Mouse (Mus musculus) midbrain, postnatal 0 days (tissue): ENCODE measurements around the gene Napa. TPM values are rescaled to one million over a fixed set of nuclear protein-coding genes. Genes with fewer than 3 reads are reported as not detected.

Experiments
- ATAC-seq: fragments of 200-750 bp; cut with Nextera tagmentation; 2 replicates; pipeline ENCODE4 v1.8.0; 2017; ENCODE audit warnings: moderate number of reproducible peaks, mild to moderate bottlenecking, moderate TSS enrichment, moderate library complexity; ENCODE audit not compliant: low FRiP score
- DNase-seq: peaks from one replicate; pipeline ENCODE4 v3.0.0-alpha.2; 2015; ENCODE audit warnings: low spot score
- H3K27ac ChIP-seq: fragments of 300-500 bp; sonication (generic); 2 replicates; pipeline ENCODE4 v1.5.1; 2014; ENCODE audit warnings: low read depth, mild to moderate bottlenecking, low read length, mixed read lengths
- H3K27me3 ChIP-seq: fragments of 300-500 bp; sonication (generic); 2 replicates; pipeline ENCODE4 v1.6.1; 2014; ENCODE audit warnings: low read length, control low read depth, mixed read lengths; ENCODE audit not compliant: insufficient read depth
- H3K36me3 ChIP-seq: fragments of 300-500 bp; sonication (generic); 2 replicates; pipeline ENCODE4 v1.6.1; 2014; ENCODE audit warnings: low read length, control low read depth, mixed read lengths; ENCODE audit not compliant: insufficient read depth
- H3K4me1 ChIP-seq: fragments of 300-500 bp; sonication (generic); 2 replicates; pipeline ENCODE4 v1.6.1; 2014; ENCODE audit warnings: mild to moderate bottlenecking, control low read depth, antibody characterized with exemption, low read length, mixed read lengths; ENCODE audit not compliant: insufficient read depth
- H3K4me2 ChIP-seq: fragments of 300-500 bp; sonication (generic); 2 replicates; pipeline ENCODE4 v1.6.1; 2014; ENCODE audit warnings: low read depth, mild to moderate bottlenecking, low read length, mixed read lengths; ENCODE audit not compliant: poor library complexity, severe bottlenecking
- H3K4me3 ChIP-seq: fragments of 300-500 bp; sonication (generic); 2 replicates; pipeline ENCODE4 v1.5.1; 2014; ENCODE audit warnings: low read depth, mild to moderate bottlenecking, low read length, moderate library complexity
- H3K9ac ChIP-seq: fragments of 300-500 bp; sonication (generic); replicated peaks from 2 replicates; pipeline ENCODE4 v1.6.1; 2014; ENCODE audit warnings: mild to moderate bottlenecking, low read length, moderate library complexity, mixed read lengths; ENCODE audit not compliant: poor library complexity, severe bottlenecking
- H3K9me3 ChIP-seq: fragments of 300-500 bp; sonication (generic); 2 replicates; pipeline ENCODE4 v1.6.1; 2016; ENCODE audit warnings: low read length, control low read depth
- CTCF ChIP-seq: IDR thresholded peaks from 2 replicates; pipeline ENCODE4 v1.5.1; 2016; ENCODE audit warnings: antibody characterized with exemption, mild to moderate bottlenecking
- WGBS: fragments of 180-500 bp; shearing (Covaris S2); extraction: QIAGEN DNeasy Blood & Tissue Kit; methylation state at CpG from one replicate; pipeline ENCODE4 v1.1.7; 2014; 5-methylcytosine and 5-hydroxymethylcytosine counted together
- polyA plus RNA-seq: library from polyadenylated mRNA; unstranded; fragments of >200 nt; fragmentation: Nextera tagmentation; extraction: Ambion mirVana; gene quantifications from 2 replicates; pipeline ENCODE4 v1.2.1, GENCODE M21; 2015
- total RNA-seq: library from RNA; depleted of rRNA; stranded (reverse); fragments of >200 nt; gene quantifications from 2 replicates; pipeline ENCODE4 v1.2.3, GENCODE M21; 2014

The Napa gene
- total and polyA plus RNA-seq, 2 experiments from 2014 or later = 236 to 403 TPM

- H3K9me3 ChIP-seq = no peaks in the 10 kb centered on the region
- no peak overlapping the region for H3K4me2 ChIP-seq
- TF ChIP-seq CTCF = no peak
- peaks cover 14% of the 10 kb centered on the region for H3K36me3 ChIP-seq
- H3K27me3 ChIP-seq = no peaks in the 10 kb centered on the region
- no peaks in the 10 kb centered on the region for H3K4me1 ChIP-seq
- no peak for DNase-seq
- ATAC-seq = no peak
- no peak overlapping the region for H3K9ac ChIP-seq
- WGBS = 43% methylated on average over 25 of the region's 27 CpGs
- H3K27ac ChIP-seq = no peak overlapping the region
- H3K4me3 ChIP-seq = no peak overlapping the region
Measured at GRCm38 (mm10) chr7:16146489-16147410, 48.5 kb downstream of the Napa start.

DNA sequence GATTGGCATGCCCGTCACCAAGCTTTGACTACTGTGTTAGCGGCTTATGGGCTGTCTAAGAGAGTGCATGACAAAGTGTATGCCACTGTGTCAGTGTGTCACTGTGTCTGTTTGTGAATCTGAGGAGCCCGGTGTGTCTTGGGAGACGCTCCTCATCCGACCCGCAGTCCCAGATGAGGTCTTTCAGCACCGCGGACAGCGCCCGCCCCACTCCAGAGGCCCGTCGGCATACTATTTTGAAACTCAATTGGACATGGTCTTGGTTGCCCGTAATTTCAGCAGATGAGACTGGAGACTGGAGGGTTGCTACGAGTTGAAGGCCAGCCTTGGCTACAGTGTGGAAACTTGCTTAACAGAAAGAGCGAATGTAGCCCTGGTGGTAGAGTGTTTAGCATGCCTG lies 49.4 kb downstream of the Napa start:
- WGBS = 22% methylated on average over 15 of the region's 15 CpGs
- H3K9me3 ChIP-seq = no peaks in the 10 kb centered on the region
- H3K4me1 ChIP-seq = no peaks in the 10 kb centered on the region
- ATAC-seq (no peak), DNase-seq (no peak)
- H3K27ac ChIP-seq = no peak overlapping the region
- no peak overlapping the region for H3K4me3 ChIP-seq
- no peak for TF ChIP-seq CTCF
- H3K4me2 ChIP-seq = no peak overlapping the region
- no peaks in the 10 kb centered on the region for H3K27me3 ChIP-seq
- no peak overlapping the region for H3K9ac ChIP-seq
- H3K36me3 ChIP-seq = peaks cover 19% of the 10 kb centered on the region

DNA sequence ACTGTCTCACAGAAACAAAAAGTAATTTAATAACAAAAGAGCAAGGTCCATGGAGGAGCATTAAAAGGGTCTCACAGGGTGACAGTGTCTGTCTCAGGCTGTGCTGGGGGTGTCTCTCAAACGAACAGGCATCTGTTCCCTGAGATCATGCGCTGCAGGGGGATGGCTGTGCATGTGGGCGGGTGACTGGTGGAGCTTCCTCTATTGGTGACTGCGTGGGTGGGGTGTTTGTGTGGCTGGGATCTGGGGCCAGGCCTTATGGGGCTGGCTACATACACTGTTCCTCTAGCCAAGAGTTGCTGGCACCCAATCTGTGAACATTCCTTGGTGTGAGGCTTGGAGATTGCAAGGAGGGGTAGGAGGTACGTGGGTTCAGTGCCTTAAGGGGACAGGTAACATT lies 51.0 kb downstream of the Napa start:
- H3K9me3 ChIP-seq = no peaks in the 10 kb centered on the region
- no peaks in the 10 kb centered on the region for H3K27me3 ChIP-seq
- no peak overlapping the region for H3K27ac ChIP-seq
- H3K4me1 ChIP-seq = no peaks in the 10 kb centered on the region
- ATAC-seq (no peak), DNase-seq (no peak)
- no peak overlapping the region for H3K9ac ChIP-seq
- no peak overlapping the region for H3K4me3 ChIP-seq
- no peak overlapping the region for H3K4me2 ChIP-seq
- WGBS = 61% methylated on average over 5 of the region's 5 CpGs
- H3K36me3 ChIP-seq = peaks cover 19% of the 10 kb centered on the region
- no peak for TF ChIP-seq CTCF

DNA sequence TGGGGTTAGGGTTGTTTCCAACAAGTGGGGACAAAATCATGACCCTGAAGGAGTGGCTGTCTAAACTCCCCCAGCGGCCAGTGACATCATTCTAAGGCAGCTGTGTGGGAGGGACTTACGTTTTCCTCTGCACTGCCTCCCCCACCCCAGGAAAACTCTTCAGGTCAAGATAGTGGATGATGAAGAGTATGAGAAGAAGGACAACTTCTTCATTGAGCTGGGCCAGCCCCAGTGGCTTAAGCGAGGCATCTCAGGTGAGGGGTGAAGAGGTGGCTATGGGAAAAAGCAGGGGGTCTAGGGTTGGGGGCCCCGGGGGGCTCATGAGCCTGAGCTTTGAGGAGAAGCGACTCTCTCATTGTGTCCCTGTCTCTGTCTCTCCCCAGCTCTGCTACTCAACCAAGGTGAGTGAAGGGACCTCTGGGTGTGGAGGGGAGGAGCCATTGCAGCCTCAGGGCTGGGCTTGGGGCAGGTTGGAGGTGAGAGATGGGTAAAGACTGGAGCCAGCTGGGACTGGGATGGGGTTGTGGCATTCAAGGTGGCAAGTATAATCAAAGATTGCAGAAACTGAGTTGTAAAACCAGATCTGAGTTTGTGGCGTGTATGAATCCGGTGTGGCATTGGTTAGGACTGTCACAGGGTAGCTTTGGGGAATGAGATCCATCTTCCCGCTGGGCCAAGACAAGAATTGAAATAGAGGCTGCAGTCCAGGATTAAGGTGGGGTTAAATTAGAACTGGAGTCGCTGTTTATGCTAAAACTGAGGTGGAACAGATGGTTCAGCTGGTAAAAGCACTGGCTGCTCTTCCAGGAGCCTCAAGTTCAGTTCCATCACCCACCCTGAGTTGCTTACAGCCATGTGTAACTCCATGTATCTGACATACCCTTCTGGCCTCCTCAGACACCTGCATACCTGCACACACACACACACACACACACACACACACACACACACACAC lies 52.2 kb downstream of the Napa start:
- no peak for TF ChIP-seq CTCF
- Histone ChIP-seq H3K36me3 (peaks cover 11% of the 10 kb centered on the region), H3K27me3 (no peaks in the 10 kb centered on the region), H3K4me2 (no peak overlapping the region), H3K9me3 (no peaks in the 10 kb centered on the region), H3K9ac (no peak overlapping the region), H3K4me1 (no peaks in the 10 kb centered on the region), H3K4me3 (no peak overlapping the region), H3K27ac (no peak overlapping the region)
- ATAC-seq = no peak
- DNase-seq = no peak
- 80% methylated on average over 9 of the region's 9 CpGs for WGBS

GRCm38 (mm10) chr7:16153522-16153921 lies 55.3 kb downstream of the Napa start:
- Histone ChIP-seq H3K9ac (no peak overlapping the region), H3K9me3 (no peaks in the 10 kb centered on the region), H3K4me2 (no peak overlapping the region), H3K27me3 (no peaks in the 10 kb centered on the region), H3K4me1 (no peaks in the 10 kb centered on the region), H3K4me3 (no peak overlapping the region), H3K36me3 (peaks cover 6% of the 10 kb centered on the region), H3K27ac (no peak overlapping the region; the same call in 1 of the 2 replicates)
- peak; percentile 89 for TF ChIP-seq CTCF
- WGBS = 17% methylated on average over 10 of the region's 10 CpGs
- DNase-seq = peak; percentile 81
- ATAC-seq = peak; percentile 76
